Mouse (Mus musculus) liver, postnatal 0 days (tissue): Measurements from ENCODE around the gene Tek. TPM values are rescaled to one million over a fixed set of nuclear protein-coding genes. Genes with fewer than 3 reads are reported as not detected.
"Not testable (repeated sequence)": the region's sequence is repeated elsewhere in the genome, so short reads cannot be mapped to it uniquely, and the experiment has no call there.

Experiments
- ATAC-seq: fragments of 200-750 bp; cut with Nextera tagmentation; 2 replicates; pipeline ENCODE4 v1.8.0; 2017; ENCODE audit warnings: mild to moderate bottlenecking, moderate library complexity
- DNase-seq: peaks from one replicate; pipeline ENCODE4 v3.0.0-alpha.2; 2016
- H3K27ac ChIP-seq: fragments of 300-500 bp; sonication (generic); 2 replicates; pipeline ENCODE4 v1.5.1; 2014; ENCODE audit warnings: antibody characterized with exemption, moderate library complexity, mild to moderate bottlenecking, low read depth
- H3K27me3 ChIP-seq: fragments of 300-500 bp; sonication (generic); 2 replicates; pipeline ENCODE4 v1.6.1; 2014; ENCODE audit warnings: low read length, control low read depth, mixed read lengths; ENCODE audit not compliant: insufficient read depth
- H3K36me3 ChIP-seq: fragments of 300-500 bp; sonication (generic); replicated peaks from 2 replicates; pipeline ENCODE4 v1.6.1; 2014; ENCODE audit warnings: mild to moderate bottlenecking, control low read depth, low read length, moderate library complexity, mixed read lengths; ENCODE audit not compliant: insufficient read depth
- H3K4me1 ChIP-seq: fragments of 300-500 bp; sonication (generic); 2 replicates; pipeline ENCODE4 v1.6.1; 2014; ENCODE audit warnings: antibody characterized with exemption, mild to moderate bottlenecking, control low read depth; ENCODE audit not compliant: insufficient read depth
- H3K4me2 ChIP-seq: fragments of 300-500 bp; sonication (generic); 2 replicates; pipeline ENCODE4 v1.6.1; 2014; ENCODE audit warnings: low read depth, mild to moderate bottlenecking, low read length, moderate library complexity, mixed read lengths
- H3K4me3 ChIP-seq: fragments of 300-500 bp; sonication (generic); 2 replicates; pipeline ENCODE4 v1.5.1; 2014; ENCODE audit warnings: low read depth, low read length
- H3K9ac ChIP-seq: fragments of 300-500 bp; sonication (generic); replicated peaks from 2 replicates; pipeline ENCODE4 v1.6.1; 2014; ENCODE audit warnings: mild to moderate bottlenecking, moderate library complexity
- H3K9me3 ChIP-seq: fragments of 300-500 bp; sonication (generic); 2 replicates; pipeline ENCODE4 v1.6.1; 2016; ENCODE audit warnings: mild to moderate bottlenecking, control low read depth, low read length, mixed read lengths
- CTCF ChIP-seq: sonication (generic); IDR thresholded peaks from 2 replicates; pipeline ENCODE4 v1.5.1; 2016; ENCODE audit warnings: antibody characterized with exemption, low read depth
- EP300 ChIP-seq: IDR thresholded peaks from 2 replicates; pipeline ENCODE4 v1.6.1; 2016; ENCODE audit warnings: antibody characterized with exemption, low read depth, mild to moderate bottlenecking
- WGBS: fragments of 180-500 bp; shearing (Covaris S2); extraction: QIAGEN DNeasy Blood & Tissue Kit; methylation state at CpG from one replicate; pipeline ENCODE4 v1.1.7; 2014; ENCODE audit not compliant: insufficient replicate concordance; 5-methylcytosine and 5-hydroxymethylcytosine counted together
- polyA plus RNA-seq: library from polyadenylated mRNA; unstranded; fragments of >200 nt; fragmentation: Nextera tagmentation; extraction: Ambion mirVana; gene quantifications from 2 replicates; pipeline ENCODE4 v1.2.1, GENCODE M21; 2015

Gene Tek
- polyA plus RNA-seq, result 3.8 TPM in 2 replicates

DNA sequence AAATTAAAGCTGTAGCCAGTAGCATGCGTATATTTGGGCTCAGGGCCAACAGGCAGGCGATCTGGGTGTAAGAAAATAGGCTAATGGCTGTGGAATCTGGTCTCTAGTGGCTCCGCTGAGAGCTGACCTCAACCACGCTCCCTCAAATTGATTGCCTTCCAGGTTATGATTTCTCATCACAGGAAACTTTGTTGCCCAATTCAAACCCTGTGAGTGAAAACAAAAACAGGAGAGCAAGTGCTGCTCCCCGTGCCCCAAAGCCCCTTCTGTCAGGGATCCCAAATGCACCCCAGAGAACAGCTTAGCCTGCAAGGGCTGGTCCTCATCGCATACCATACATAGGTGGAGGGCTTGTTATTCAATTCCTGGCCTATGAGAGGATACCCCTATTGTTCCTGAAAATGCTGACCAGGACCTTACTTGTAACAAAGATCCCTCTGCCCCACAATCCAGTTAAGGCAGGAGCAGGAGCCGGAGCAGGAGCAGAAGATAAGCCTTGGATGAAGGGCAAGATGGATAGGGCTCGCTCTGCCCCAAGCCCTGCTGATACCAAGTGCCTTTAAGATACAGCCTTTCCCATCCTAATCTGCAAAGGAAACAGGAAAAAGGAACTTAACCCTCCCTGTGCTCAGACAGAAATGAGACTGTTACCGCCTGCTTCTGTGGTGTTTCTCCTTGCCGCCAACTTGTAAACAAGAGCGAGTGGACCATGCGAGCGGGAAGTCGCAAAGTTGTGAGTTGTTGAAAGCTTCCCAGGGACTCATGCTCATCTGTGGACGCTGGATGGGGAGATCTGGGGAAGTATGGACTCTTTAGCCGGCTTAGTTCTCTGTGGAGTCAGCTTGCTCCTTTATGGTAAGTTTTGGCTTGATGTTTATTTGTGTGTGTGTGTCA, at the start of gene Tek:
Gene Tek (plus strand): TSS at position 452 of the 894 bp plus-strand sequence.
- ATAC-seq, result no peak
- peak; percentile 25; the same call in 1 of the 2 replicates for TF ChIP-seq EP300
- TF ChIP-seq CTCF, result no peak
- 35% methylated on average over 16 of the region's 16 CpGs for WGBS
- no peaks in the 10 kb centered on the region for H3K9me3 ChIP-seq
- peak within 1 kb of the TSS; percentile 14 for H3K4me3 ChIP-seq
- H3K9ac ChIP-seq, result no peak within 1 kb of the TSS
- H3K4me1 ChIP-seq, result no peaks in the 10 kb centered on the region
- H3K4me2 ChIP-seq, result peak within 1 kb of the TSS; percentile 16
- no peaks in the 10 kb centered on the region for H3K27me3 ChIP-seq
- no peaks in the 10 kb centered on the region for H3K36me3 ChIP-seq
- no peak for DNase-seq
- no peak within 1 kb of the TSS for H3K27ac ChIP-seq

DNA sequence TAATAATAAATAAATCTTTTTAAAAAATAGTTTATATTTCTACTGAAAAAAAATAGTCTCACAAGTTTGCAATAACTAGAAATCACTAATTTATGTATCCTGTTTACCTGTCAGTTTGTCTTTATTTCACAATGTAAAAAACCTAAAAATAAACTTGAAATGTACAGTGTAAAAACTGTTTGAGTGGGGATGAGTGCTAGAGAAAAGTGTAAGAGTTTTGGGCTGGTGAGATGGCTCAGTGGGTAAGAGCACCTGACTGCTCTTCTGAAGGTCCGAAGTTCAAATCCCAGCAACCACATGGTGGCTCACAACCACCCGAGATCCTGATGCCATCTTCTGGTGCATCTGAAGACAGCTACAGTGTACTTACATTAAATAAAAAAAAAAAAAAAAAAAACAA, 49.3 kb upstream of the Tek start:
- not testable (repeated sequence) for H3K36me3 ChIP-seq, ATAC-seq, H3K9me3 ChIP-seq, H3K4me3 ChIP-seq, H3K27ac ChIP-seq, H3K27me3 ChIP-seq, H3K9ac ChIP-seq, DNase-seq, H3K4me2 ChIP-seq, H3K4me1 ChIP-seq
- 60% methylated on average over 2 of the region's 2 CpGs for WGBS

DNA sequence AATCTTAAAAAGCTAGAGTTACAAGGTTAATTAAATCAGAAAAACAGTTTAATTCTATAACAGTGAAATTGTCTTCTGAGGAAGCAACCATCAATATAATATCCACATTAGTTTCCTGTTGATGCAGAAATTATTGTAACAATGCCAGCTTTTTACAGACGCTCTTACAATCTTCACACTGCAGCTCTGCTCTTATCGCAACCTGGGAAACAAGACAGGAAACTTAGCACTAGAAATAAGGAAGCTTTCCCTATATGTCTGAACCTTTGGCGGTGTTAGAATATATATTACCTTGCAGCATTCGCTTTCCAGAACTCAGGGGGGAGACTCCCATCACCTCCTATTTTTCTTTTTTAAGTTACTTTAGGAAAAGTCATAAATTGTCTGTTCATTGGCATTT, 48.0 kb upstream of the Tek start:
- no peaks in the 10 kb centered on the region for H3K4me1 ChIP-seq
- TF ChIP-seq CTCF (no peak), EP300 (peak; percentile 35; the same call in 1 of the 2 replicates)
- H3K9me3 ChIP-seq, result no peaks in the 10 kb centered on the region
- H3K4me2 ChIP-seq, result no peak overlapping the region
- no peak overlapping the region for H3K9ac ChIP-seq
- H3K36me3 ChIP-seq, result 0 out of 2 replicates have a peak, but pooled peaks cover 2% of the 10 kb centered on the region
- no peaks in the 10 kb centered on the region for H3K27me3 ChIP-seq
- no peak overlapping the region for H3K27ac ChIP-seq
- DNase-seq, result no peak
- no peak overlapping the region for H3K4me3 ChIP-seq
- 38% methylated on average over 4 of the region's 4 CpGs for WGBS
- ATAC-seq, result no peak

- no peak for DNase-seq
- Histone ChIP-seq H3K36me3 (0 out of 2 replicates have a peak, but pooled peaks cover 2% of the 10 kb centered on the region), H3K4me2 (no peak overlapping the region), H3K9me3 (no peaks in the 10 kb centered on the region), H3K27ac (no peak overlapping the region), H3K4me3 (no peak overlapping the region), H3K4me1 (no peaks in the 10 kb centered on the region), H3K27me3 (no peaks in the 10 kb centered on the region), H3K9ac (no peak overlapping the region)
- TF ChIP-seq CTCF, result no peak
- 62% methylated on average over 2 of the region's 2 CpGs for WGBS
- ATAC-seq, result no peak
Observed at GRCm38 (mm10) chr4:94692175-94692574, 46.9 kb upstream of the Tek start.

- no peaks in the 10 kb centered on the region for H3K4me1 ChIP-seq
- no peaks in the 10 kb centered on the region for H3K9me3 ChIP-seq
- TF ChIP-seq CTCF, result no peak
- TF ChIP-seq EP300, result no peak
- no peak overlapping the region for H3K9ac ChIP-seq
- DNase-seq (no peak), ATAC-seq (no peak)
- no peak overlapping the region for H3K4me3 ChIP-seq
- WGBS, result 57% methylated on average over 3 of the region's 3 CpGs
- H3K4me2 ChIP-seq, result no peak overlapping the region
- H3K36me3 ChIP-seq, result no peaks in the 10 kb centered on the region
- H3K27ac ChIP-seq, result no peak overlapping the region
- H3K27me3 ChIP-seq, result no peaks in the 10 kb centered on the region
Observed at GRCm38 (mm10) chr4:94696368-94696767, 42.7 kb upstream of the Tek start.

DNA sequence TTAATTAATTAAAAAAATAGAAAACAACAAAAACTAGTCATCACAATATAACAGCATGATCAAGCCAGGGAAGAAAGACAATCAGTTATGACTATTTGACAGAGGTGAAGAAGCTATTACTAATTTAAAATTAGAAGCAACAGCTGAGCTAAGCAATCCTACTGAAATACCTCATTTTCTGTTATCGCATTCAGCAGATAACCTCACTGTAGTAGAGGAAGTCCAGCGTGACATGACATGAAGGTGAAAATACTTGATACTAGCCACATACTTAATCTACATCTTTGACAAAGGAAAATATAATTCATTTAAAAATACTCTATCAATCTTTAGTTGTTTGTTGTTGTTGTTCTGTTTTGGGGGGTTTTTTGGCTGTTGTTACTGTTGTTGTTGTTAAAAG, 28.1 kb upstream of the Tek start:
- no peak for ATAC-seq
- no peak for TF ChIP-seq CTCF
- no peak for TF ChIP-seq EP300
- Histone ChIP-seq H3K36me3 (no peaks in the 10 kb centered on the region), H3K4me1 (no peaks in the 10 kb centered on the region), H3K4me2 (no peak overlapping the region), H3K9ac (no peak overlapping the region), H3K27ac (no peak overlapping the region), H3K9me3 (no peaks in the 10 kb centered on the region), H3K4me3 (no peak overlapping the region), H3K27me3 (no peaks in the 10 kb centered on the region)
- WGBS, result 54% methylated on average over 2 of the region's 2 CpGs
- no peak for DNase-seq
